Mouse (Mus musculus) hindbrain, embryonic 14.5 days (tissue): ENCODE results near the gene Gria4. TPM values are rescaled to one million over a fixed set of nuclear protein-coding genes. Genes with fewer than 3 reads are reported as not detected.
"Not testable (repeated sequence)": the region's sequence is repeated elsewhere in the genome, so short reads cannot be mapped to it uniquely, and the experiment has no call there.

Experiments used
- ATAC-seq: fragments of 200-750 bp; cut with Nextera tagmentation; 2 replicates; pipeline ENCODE4 v1.8.0; 2017; ENCODE audit warnings: moderate number of reproducible peaks, mild to moderate bottlenecking, moderate TSS enrichment, moderate library complexity; ENCODE audit not compliant: low FRiP score
- DNase-seq: peaks from one replicate; pipeline ENCODE4 v3.0.0-alpha.2; 2015; ENCODE audit warnings: low spot score
- H3K27ac ChIP-seq: fragments of 300-500 bp; sonication (generic); 2 replicates; pipeline ENCODE4 v1.5.1; 2014; ENCODE audit warnings: mild to moderate bottlenecking, moderate library complexity
- H3K27me3 ChIP-seq: fragments of 300-500 bp; sonication (generic); 2 replicates; pipeline ENCODE4 v1.6.1; 2014; ENCODE audit warnings: mild to moderate bottlenecking, low read length, mixed read lengths; ENCODE audit not compliant: control insufficient read depth, insufficient read depth
- H3K36me3 ChIP-seq: fragments of 300-500 bp; sonication (generic); replicated peaks from 2 replicates; pipeline ENCODE4 v1.6.1; 2014; ENCODE audit not compliant: control insufficient read depth, insufficient read depth
- H3K4me1 ChIP-seq: fragments of 300-500 bp; sonication (generic); replicated peaks from 2 replicates; pipeline ENCODE4 v1.6.1; 2014; ENCODE audit warnings: antibody characterized with exemption, low read length, mixed read lengths; ENCODE audit not compliant: control insufficient read depth, insufficient read depth
- H3K4me2 ChIP-seq: fragments of 300-500 bp; sonication (generic); replicated peaks from 2 replicates; pipeline ENCODE4 v1.6.1; 2014; ENCODE audit warnings: mild to moderate bottlenecking, moderate library complexity
- H3K4me3 ChIP-seq: fragments of 300-500 bp; sonication (generic); replicated peaks from 2 replicates; pipeline ENCODE4 v1.5.1; 2014; ENCODE audit warnings: mild to moderate bottlenecking, low read length
- H3K9ac ChIP-seq: fragments of 300-500 bp; sonication (generic); 2 replicates; pipeline ENCODE4 v1.6.1; 2014
- H3K9me3 ChIP-seq: fragments of 300-500 bp; sonication (generic); 2 replicates; pipeline ENCODE4 v1.6.1; 2016; ENCODE audit warnings: low read length; ENCODE audit not compliant: control insufficient read depth
- WGBS: fragments of 180-500 bp; shearing (Covaris S2); extraction: QIAGEN DNeasy Blood & Tissue Kit; methylation state at CpG from one replicate; pipeline ENCODE4 v1.1.7; 2014; 5-methylcytosine and 5-hydroxymethylcytosine counted together
- polyA plus RNA-seq: library from polyadenylated mRNA; unstranded; fragments of >200 nt; fragmentation: Nextera tagmentation; extraction: Ambion mirVana; gene quantifications from 2 replicates; pipeline ENCODE4 v1.2.1, GENCODE M21; 2014

Gria4 gene
- 48.7 and 50.2 TPM in 2 replicates for polyA plus RNA-seq

- under 1% methylated on average over 46 of the region's 46 CpGs for WGBS
These were observed at the start of gene Gria4 for GRCm38 (mm10) chr9:4795544-4796288. Gria4 (minus strand) TSS chr9:4796234.

DNA sequence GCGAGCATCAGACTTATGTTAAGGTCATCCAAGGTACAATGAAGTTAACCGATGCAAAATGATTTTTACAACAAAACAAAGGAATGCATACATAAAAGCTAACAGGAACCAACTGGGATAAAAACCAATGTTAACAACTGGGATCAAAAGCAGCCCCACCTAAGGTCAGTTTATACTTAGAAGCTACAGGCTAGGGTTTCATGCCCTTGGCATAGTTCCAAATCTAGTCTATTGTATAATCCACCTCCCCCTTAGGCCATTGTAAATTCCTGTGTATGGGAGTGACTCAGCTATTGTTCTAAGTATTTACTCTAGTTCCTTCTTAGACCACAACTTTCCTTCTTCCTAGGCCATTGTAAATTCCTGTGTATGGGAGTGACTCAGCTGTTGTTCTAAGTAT lies 14.9 kb upstream of the Gria4 start:
- H3K9ac ChIP-seq, H3K4me3 ChIP-seq, H3K36me3 ChIP-seq, ATAC-seq, H3K27ac ChIP-seq, H3K4me2 ChIP-seq, H3K4me1 ChIP-seq, H3K27me3 ChIP-seq, DNase-seq: not testable (repeated sequence)
- 78% methylated on average over 2 of the region's 2 CpGs for WGBS
- H3K9me3 ChIP-seq: peaks cover 10% of the 10 kb centered on the region; the same call in 1 of the 2 replicates

More at GRCm38 (mm10) chr9:4795544-4796288, at the start of gene Gria4:
- ATAC-seq (peak; percentile 95), DNase-seq (peak; percentile 86)
- peak within 1 kb of the TSS; percentile 55 for H3K4me2 ChIP-seq
- H3K9me3 ChIP-seq: no peaks in the 10 kb centered on the region
- no peaks in the 10 kb centered on the region for H3K36me3 ChIP-seq
- peak within 1 kb of the TSS; percentile 91 for H3K9ac ChIP-seq
- peak within 1 kb of the TSS; percentile 89 for H3K27ac ChIP-seq
- H3K27me3 ChIP-seq: no peaks in the 10 kb centered on the region
- no peaks in the 10 kb centered on the region for H3K4me1 ChIP-seq
- peak within 1 kb of the TSS; percentile 77 for H3K4me3 ChIP-seq

GRCm38 (mm10) chr9:4803151-4803755 lies 7.2 kb upstream of the Gria4 start:
- ATAC-seq (no peak), DNase-seq (no peak)
- no peak overlapping the region for H3K9ac ChIP-seq
- no peak overlapping the region for H3K4me3 ChIP-seq
- H3K27ac ChIP-seq: no peak overlapping the region
- H3K4me1 ChIP-seq: no peaks in the 10 kb centered on the region
- no peaks in the 10 kb centered on the region for H3K27me3 ChIP-seq
- no peaks in the 10 kb centered on the region for H3K9me3 ChIP-seq
- no peak overlapping the region for H3K4me2 ChIP-seq
- 33% methylated on average over 7 of the region's 7 CpGs for WGBS
- H3K36me3 ChIP-seq: no peaks in the 10 kb centered on the region

DNA sequence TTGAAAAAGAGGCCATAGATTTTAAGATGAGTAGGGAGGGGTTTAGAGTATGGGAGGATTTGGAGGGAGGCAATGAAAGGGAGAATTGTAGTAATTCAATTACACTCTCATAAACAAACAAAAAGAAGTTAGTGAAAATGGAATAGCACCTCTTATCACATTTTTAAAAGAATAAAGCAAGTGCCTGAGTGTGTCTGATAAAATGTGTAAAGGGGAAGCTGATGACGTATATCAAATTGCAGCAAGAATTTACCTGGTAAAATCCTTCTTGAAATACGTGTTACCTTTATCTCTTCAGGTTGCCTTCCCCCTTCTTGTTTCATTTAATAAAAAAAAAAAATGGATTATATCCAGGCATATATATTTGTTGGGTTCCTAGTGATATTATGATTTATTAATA lies 1.4 kb upstream of the Gria4 start:
- H3K27ac ChIP-seq: no peak overlapping the region
- H3K4me2 ChIP-seq: no peak overlapping the region
- H3K4me1 ChIP-seq: no peaks in the 10 kb centered on the region
- no peak overlapping the region for H3K4me3 ChIP-seq
- H3K27me3 ChIP-seq: no peaks in the 10 kb centered on the region
- 91% methylated on average over 2 of the region's 2 CpGs for WGBS
- no peak overlapping the region for H3K9ac ChIP-seq
- DNase-seq (no peak), ATAC-seq (no peak)
- no peaks in the 10 kb centered on the region for H3K9me3 ChIP-seq
- H3K36me3 ChIP-seq: no peaks in the 10 kb centered on the region

DNA sequence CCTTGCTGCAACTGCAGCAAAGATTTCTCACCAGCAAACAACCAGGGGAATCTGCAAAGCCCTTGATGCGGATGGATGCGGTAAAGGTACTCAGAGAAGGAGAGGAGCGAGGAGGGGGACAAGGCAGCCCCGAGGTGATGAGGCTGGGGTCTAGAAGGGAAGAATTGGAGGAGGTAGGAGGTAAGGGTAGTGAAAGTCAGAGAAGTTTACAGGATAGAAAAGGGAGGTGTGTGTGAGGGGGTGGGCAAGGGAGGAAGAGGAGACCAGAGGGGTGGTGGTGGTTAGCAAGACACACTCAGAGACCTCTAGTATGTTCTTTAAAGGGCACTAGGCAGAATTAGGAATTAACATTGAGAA lies 233 bp upstream of the Gria4 start:
- no peak; the same call in 1 of the 2 replicates for ATAC-seq
- WGBS: under 1% methylated on average over 4 of the region's 4 CpGs

GRCm38 (mm10) chr9:4795075-4795474 lies 959 bp downstream of the Gria4 start:
- WGBS: 2% methylated on average over 6 of the region's 6 CpGs
- H3K9me3 ChIP-seq: no peaks in the 10 kb centered on the region
- no peak for DNase-seq

More for the DNA sequence above, 233 bp upstream of the Gria4 start:
- no peaks in the 10 kb centered on the region for H3K9me3 ChIP-seq
- H3K27ac ChIP-seq: peak overlapping the region; percentile 89
- H3K9ac ChIP-seq: peak overlapping the region; percentile 91
- no peaks in the 10 kb centered on the region for H3K36me3 ChIP-seq
- H3K4me1 ChIP-seq: no peaks in the 10 kb centered on the region
- H3K4me3 ChIP-seq: peak overlapping the region; percentile 77
- no peak for DNase-seq
- H3K4me2 ChIP-seq: peak overlapping the region; percentile 55
- H3K27me3 ChIP-seq: no peaks in the 10 kb centered on the region

GRCm38 (mm10) chr9:4794411-4794810 lies 1.6 kb downstream of the Gria4 start:
- peak overlapping the region; percentile 55 for H3K4me2 ChIP-seq
- peak overlapping the region; percentile 89 for H3K27ac ChIP-seq
- WGBS: 27% methylated on average over 10 of the region's 10 CpGs
- peak overlapping the region; percentile 91 for H3K9ac ChIP-seq
- H3K4me3 ChIP-seq: peak overlapping the region; percentile 77
- DNase-seq (no peak), ATAC-seq (no peak)
- H3K36me3 ChIP-seq: no peaks in the 10 kb centered on the region
- no peaks in the 10 kb centered on the region for H3K27me3 ChIP-seq
- H3K9me3 ChIP-seq: no peaks in the 10 kb centered on the region
- no peaks in the 10 kb centered on the region for H3K4me1 ChIP-seq

More at GRCm38 (mm10) chr9:4795075-4795474, 959 bp downstream of the Gria4 start:
- no peak for ATAC-seq
- Histone ChIP-seq H3K36me3 (no peaks in the 10 kb centered on the region), H3K27ac (peak overlapping the region; percentile 89), H3K4me1 (no peaks in the 10 kb centered on the region), H3K4me2 (peak overlapping the region; percentile 55), H3K27me3 (no peaks in the 10 kb centered on the region), H3K4me3 (peak overlapping the region; percentile 77), H3K9ac (peak overlapping the region; percentile 91)

DNA sequence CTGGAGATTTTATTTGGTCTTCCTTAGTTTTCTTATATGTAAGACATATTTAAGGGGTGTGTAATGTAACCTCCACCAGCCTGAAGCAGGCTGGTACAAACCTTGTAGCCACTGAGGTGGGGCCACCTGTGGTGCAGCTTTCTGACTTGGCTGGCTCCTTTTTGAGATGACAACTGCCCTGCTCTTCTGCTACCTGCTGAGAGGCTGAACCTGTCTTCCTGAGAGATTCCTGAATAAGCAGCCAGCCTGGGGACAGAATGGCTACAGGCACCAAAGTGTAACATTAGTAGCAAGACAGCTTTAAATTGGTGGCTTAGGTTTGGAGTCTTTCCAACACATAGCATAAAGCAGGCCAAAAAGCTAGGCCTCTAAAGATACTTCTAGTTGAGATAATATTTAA lies 46.6 kb downstream of the Gria4 start:
- H3K4me2 ChIP-seq, ATAC-seq, H3K4me1 ChIP-seq, H3K9ac ChIP-seq, H3K27ac ChIP-seq, DNase-seq, H3K27me3 ChIP-seq, H3K9me3 ChIP-seq, H3K36me3 ChIP-seq, H3K4me3 ChIP-seq: not testable (repeated sequence)

GRCm38 (mm10) chr9:4714086-4714485 lies 81.9 kb downstream of the Gria4 start:
- Histone ChIP-seq H3K4me2 (no peak overlapping the region), H3K9ac (no peak overlapping the region), H3K36me3 (no peaks in the 10 kb centered on the region), H3K4me3 (no peak overlapping the region), H3K9me3 (no peaks in the 10 kb centered on the region), H3K27ac (no peak overlapping the region), H3K27me3 (no peaks in the 10 kb centered on the region), H3K4me1 (no peaks in the 10 kb centered on the region)
- no peak for DNase-seq
- WGBS: 60% methylated on average over 2 of the region's 2 CpGs
- ATAC-seq: no peak
